Mouse (Mus musculus): Measurements from ENCODE around the gene Bbc3. TPM values are rescaled to one million over a fixed set of nuclear protein-coding genes. Genes with fewer than 3 reads are reported as not detected.

Bbc3 gene
- polyA plus RNA-seq, 1 experiment: 50.9 TPM

GRCm38 (mm10) chr7:16271139-16271538 lies 37.1 kb upstream of the Bbc3 start:
- peaks cover 28% of the 10 kb centered on the region for H3K4me1 ChIP-seq (ENCODE audit: control insufficient read depth, insufficient read depth, insufficient read length, low read length)
- 54% methylated on average over 1 of the region's 1 CpGs for WGBS
- no peak overlapping the region for H3K4me3 ChIP-seq (ENCODE audit: low read depth, low read length)
- no peak for TF ChIP-seq CTCF (IDR thresholded peaks at IDR 0.05; ENCODE audit: extremely low read depth, insufficient read length, insufficient replicate concordance, low read depth, low read length)
- no peak for TF ChIP-seq POLR2A (IDR thresholded peaks at IDR 0.05; ENCODE audit: low read depth, low read length)
- no peaks in the 10 kb centered on the region for H3K27me3 ChIP-seq (ENCODE audit: control insufficient read depth, insufficient read depth, low read length)
- no peak overlapping the region for H3K27ac ChIP-seq (ENCODE audit: insufficient read depth, low read depth, low read length)
- peaks cover 11% of the 10 kb centered on the region for H3K36me3 ChIP-seq (ENCODE audit: control insufficient read depth, insufficient read depth, low read length)

GRCm38 (mm10) chr7:16272681-16273080 lies 35.5 kb upstream of the Bbc3 start:
- H3K4me1 ChIP-seq (ENCODE audit: control insufficient read depth, insufficient read depth, insufficient read length, low read length): peaks cover 31% of the 10 kb centered on the region
- peaks cover 16% of the 10 kb centered on the region for H3K36me3 ChIP-seq (ENCODE audit: control insufficient read depth, insufficient read depth, low read length)
- TF ChIP-seq CTCF (IDR thresholded peaks at IDR 0.05; ENCODE audit: extremely low read depth, insufficient read length, insufficient replicate concordance, low read depth, low read length) (peak; percentile 24; the same call in 1 of the 2 replicates), POLR2A (IDR thresholded peaks at IDR 0.05; ENCODE audit: low read depth, low read length) (no peak; the same call in 1 of the 2 replicates)
- WGBS: under 1% methylated on average over 46 of the region's 46 CpGs
- no peaks in the 10 kb centered on the region for H3K27me3 ChIP-seq (ENCODE audit: control insufficient read depth, insufficient read depth, low read length)
- H3K4me3 ChIP-seq (ENCODE audit: low read depth, low read length): peak overlapping the region; percentile 93
- peak overlapping the region; percentile 76 for H3K27ac ChIP-seq (ENCODE audit: insufficient read depth, low read depth, low read length)

- peak within 1 kb of the TSS; percentile 76 for H3K27ac ChIP-seq (ENCODE audit: insufficient read depth, low read depth, low read length)
- 1% methylated on average over 48 of the region's 49 CpGs for WGBS
Observed at GRCm38 (mm10) chr7:16273081-16273765, 35.0 kb upstream of the Bbc3 start, which contains the start of gene Inafm1. Gene Inafm1 (minus strand): TSS chr7:16273617.

GRCm38 (mm10) chr7:16273766-16274140 lies 34.4 kb upstream of the Bbc3 start:
- peaks cover 25% of the 10 kb centered on the region for H3K36me3 ChIP-seq (ENCODE audit: control insufficient read depth, insufficient read depth, low read length)
- 1% methylated on average over 18 of the region's 18 CpGs for WGBS
- peak overlapping the region; percentile 93 for H3K4me3 ChIP-seq (ENCODE audit: low read depth, low read length)
- peak overlapping the region; percentile 71 for H3K27ac ChIP-seq (ENCODE audit: insufficient read depth, low read depth, low read length)
- TF ChIP-seq CTCF (IDR thresholded peaks at IDR 0.05; ENCODE audit: extremely low read depth, insufficient read length, insufficient replicate concordance, low read depth, low read length): no peak
- no peak for TF ChIP-seq POLR2A (IDR thresholded peaks at IDR 0.05; ENCODE audit: low read depth, low read length)
- H3K27me3 ChIP-seq (ENCODE audit: control insufficient read depth, insufficient read depth, low read length): no peaks in the 10 kb centered on the region
- peaks cover 31% of the 10 kb centered on the region for H3K4me1 ChIP-seq (ENCODE audit: control insufficient read depth, insufficient read depth, insufficient read length, low read length)

More at GRCm38 (mm10) chr7:16273081-16273765, 35.0 kb upstream of the Bbc3 start, which contains the start of gene Inafm1:
- no peaks in the 10 kb centered on the region for H3K27me3 ChIP-seq (ENCODE audit: control insufficient read depth, insufficient read depth, low read length)
- H3K36me3 ChIP-seq (ENCODE audit: control insufficient read depth, insufficient read depth, low read length): peaks cover 20% of the 10 kb centered on the region
- H3K4me1 ChIP-seq (ENCODE audit: control insufficient read depth, insufficient read depth, insufficient read length, low read length): peaks cover 31% of the 10 kb centered on the region
- peak within 1 kb of the TSS; percentile 93 for H3K4me3 ChIP-seq (ENCODE audit: low read depth, low read length)
- TF ChIP-seq CTCF (IDR thresholded peaks at IDR 0.05; ENCODE audit: extremely low read depth, insufficient read length, insufficient replicate concordance, low read depth, low read length) (no peak), POLR2A (IDR thresholded peaks at IDR 0.05; ENCODE audit: low read depth, low read length) (0 out of 2 replicates have a peak, but pooled peaks have one; percentile 15)

DNA sequence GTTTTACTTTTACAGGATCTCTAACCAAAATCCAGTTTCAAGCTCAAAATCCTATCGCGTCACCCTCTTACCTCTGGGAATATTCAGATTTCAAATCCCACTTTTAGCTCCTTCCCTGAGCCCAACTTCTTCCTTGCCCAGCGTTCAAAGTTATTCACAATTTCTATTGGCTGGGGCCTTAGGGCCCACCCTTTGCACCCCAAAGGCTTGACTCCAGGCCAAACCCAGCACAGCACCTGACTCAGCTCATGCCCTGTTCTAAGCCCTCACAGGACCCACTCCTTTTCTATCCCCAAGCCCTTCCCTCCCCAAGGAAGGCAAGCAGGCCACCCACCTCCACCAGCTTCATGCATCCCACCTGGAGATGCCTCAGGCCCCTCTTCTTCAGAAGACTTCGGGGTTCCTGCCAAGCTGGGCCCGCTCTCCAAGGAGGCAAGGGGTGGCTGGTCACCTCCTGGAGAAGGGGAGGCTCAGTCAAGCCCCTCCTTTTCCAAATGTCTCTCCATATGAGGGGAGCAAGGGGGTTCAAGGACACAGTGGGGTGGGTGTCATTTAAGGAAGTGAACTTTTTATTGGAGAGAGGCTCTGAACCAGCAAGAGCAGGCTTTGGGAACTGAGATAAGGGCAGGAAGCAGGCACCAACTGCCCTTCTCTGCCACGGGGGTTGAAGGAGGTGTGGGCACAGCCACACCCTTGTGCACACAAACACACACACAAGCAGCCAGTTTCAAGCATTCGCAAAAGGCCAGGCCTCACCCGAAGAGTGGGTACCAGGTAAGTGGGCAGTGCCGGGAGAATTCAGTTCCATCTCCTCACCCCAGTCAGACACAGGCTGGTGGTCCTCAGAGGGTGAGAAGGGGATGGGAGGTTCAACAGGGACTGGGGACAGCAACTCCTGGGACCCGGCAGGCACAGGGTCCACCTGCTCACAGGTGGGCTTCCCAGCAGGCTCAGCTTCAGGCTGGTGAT lies 33.0 kb upstream of the Bbc3 start:
- H3K4me1 ChIP-seq (ENCODE audit: control insufficient read depth, insufficient read depth, insufficient read length, low read length): peaks cover 31% of the 10 kb centered on the region
- H3K27ac ChIP-seq (ENCODE audit: insufficient read depth, low read depth, low read length): peak overlapping the region; percentile 77

GRCm38 (mm10) chr7:16280721-16281120 lies 27.5 kb upstream of the Bbc3 start:
- no peak overlapping the region for H3K27ac ChIP-seq (ENCODE audit: insufficient read depth, low read depth, low read length)
- WGBS: 89% methylated on average over 11 of the region's 11 CpGs
- peaks cover 62% of the 10 kb centered on the region for H3K36me3 ChIP-seq (ENCODE audit: control insufficient read depth, insufficient read depth, low read length)
- no peaks in the 10 kb centered on the region for H3K27me3 ChIP-seq (ENCODE audit: control insufficient read depth, insufficient read depth, low read length)
- H3K4me3 ChIP-seq (ENCODE audit: low read depth, low read length): no peak overlapping the region
- peaks cover 7% of the 10 kb centered on the region; the same call in 1 of the 2 replicates for H3K4me1 ChIP-seq (ENCODE audit: control insufficient read depth, insufficient read depth, insufficient read length, low read length)
- no peak for TF ChIP-seq CTCF (IDR thresholded peaks at IDR 0.05; ENCODE audit: extremely low read depth, insufficient read length, insufficient replicate concordance, low read depth, low read length)
- TF ChIP-seq POLR2A (IDR thresholded peaks at IDR 0.05; ENCODE audit: low read depth, low read length): no peak

More for the DNA sequence above, 33.0 kb upstream of the Bbc3 start:
- H3K27me3 ChIP-seq (ENCODE audit: control insufficient read depth, insufficient read depth, low read length): no peaks in the 10 kb centered on the region
- H3K36me3 ChIP-seq (ENCODE audit: control insufficient read depth, insufficient read depth, low read length): peaks cover 31% of the 10 kb centered on the region
- peak overlapping the region; percentile 38 for H3K4me3 ChIP-seq (ENCODE audit: low read depth, low read length)
- 43% methylated on average over 10 of the region's 10 CpGs for WGBS
- no peak for TF ChIP-seq POLR2A (IDR thresholded peaks at IDR 0.05; ENCODE audit: low read depth, low read length)
- no peak for TF ChIP-seq CTCF (IDR thresholded peaks at IDR 0.05; ENCODE audit: extremely low read depth, insufficient read length, insufficient replicate concordance, low read depth, low read length)

Data from small intestine, adult 2 months (tissue).